Mouse (Mus musculus) embryo, embryonic 10.5 days (tissue): ENCODE results near the gene Fam53b.

Source experiments
- DNase-seq: peaks from one replicate; pipeline ENCODE4 v3.0.0-alpha.2; 2015; ENCODE audit warnings: low spot score

Fam53b gene

DNA sequence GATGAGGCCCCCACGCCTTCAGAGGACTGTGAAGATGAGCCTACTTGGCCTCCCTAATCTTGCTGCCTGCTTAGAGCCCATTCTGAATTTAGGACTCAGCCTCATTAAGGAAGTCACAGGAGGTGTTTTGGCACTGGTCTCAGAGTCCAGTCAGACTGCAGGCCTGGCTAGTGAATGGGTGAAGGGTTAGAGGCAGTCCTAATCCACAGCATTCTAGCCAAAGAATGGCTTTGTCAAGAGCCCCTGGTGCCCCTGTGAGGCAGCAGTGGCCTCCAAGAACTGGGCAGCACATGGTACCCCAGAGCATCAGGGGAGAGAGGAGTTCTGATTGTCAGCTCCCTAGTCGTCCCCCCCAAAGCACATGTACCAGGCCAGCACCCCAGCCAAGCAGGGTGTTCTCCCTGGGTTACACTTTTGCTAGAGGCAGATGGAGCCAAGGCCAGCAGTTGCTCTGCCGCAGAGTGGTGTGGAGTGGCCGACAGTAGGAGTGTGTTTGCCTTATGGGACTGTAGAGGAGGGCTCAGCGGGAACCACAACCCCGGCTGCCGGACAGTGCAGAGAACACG, 109.3 kb downstream of the Fam53b start:
- no peak for DNase-seq

DNA sequence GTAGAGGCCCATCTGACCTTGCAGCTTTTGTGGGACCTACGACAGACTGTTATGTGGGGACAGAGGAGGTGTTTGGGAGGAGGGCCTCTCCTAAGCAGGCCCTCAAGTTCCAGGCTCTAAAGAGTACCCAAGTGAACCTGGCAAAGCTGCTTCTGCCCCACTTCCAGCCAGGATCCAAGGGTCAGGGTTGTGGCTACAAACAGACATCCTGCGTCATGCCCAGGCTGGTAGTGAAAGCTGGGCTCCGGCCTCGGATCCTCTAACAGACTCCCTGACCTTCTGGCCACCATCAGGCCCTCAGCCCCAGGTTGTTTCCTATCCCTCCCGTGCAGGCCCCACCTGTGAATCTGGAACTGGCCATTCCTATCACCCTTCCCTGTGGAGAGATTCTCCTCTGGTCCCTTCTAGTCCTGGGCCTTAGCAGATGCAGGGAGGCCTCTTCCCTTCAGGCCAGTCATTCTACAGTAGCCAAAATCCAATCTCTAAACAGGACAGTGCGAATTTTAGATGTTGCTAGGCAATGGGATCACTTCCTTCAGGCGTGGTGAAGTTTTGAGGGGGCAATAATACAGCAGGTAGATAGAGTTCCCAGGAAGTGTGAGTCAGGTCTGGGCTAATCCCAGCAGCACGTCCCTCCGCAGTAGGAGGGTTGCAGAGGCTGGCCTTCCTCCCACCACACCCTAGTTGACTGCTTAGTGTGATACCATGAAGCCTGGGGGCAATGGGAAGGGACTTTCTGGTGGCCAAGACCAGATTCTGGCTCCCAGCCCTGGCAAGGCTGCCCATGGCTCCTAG, 110.0 kb downstream of the Fam53b start:
- DNase-seq, result no peak

DNA sequence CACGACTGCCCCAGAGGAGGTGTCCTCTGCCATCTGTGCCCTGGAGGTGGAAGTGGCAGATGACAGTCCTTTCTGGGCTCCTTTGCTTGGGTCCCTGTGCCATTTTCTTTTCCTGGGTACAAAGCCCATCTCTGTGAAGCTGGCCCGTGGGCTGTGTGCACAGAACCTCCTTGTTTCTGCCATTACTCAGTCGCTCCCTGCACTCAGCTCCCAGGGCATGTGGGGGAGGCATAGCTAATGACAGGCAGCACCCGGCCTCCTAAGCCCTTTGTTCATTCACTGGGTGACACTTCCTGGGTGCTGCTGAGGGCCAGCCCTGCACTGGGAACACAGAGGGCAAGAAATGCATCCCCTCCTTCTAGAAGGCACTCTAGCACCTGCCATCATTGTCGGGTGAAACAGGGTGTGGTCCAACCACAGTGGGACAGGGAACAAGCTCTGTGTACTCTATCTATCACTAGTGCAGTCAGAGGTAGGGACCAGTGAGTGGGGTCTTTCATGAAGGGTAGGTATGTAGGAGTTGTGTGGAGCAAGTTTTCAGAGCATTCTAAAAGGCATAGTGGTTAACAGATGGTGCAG, 111.1 kb downstream of the Fam53b start:
- no peak for DNase-seq

DNA sequence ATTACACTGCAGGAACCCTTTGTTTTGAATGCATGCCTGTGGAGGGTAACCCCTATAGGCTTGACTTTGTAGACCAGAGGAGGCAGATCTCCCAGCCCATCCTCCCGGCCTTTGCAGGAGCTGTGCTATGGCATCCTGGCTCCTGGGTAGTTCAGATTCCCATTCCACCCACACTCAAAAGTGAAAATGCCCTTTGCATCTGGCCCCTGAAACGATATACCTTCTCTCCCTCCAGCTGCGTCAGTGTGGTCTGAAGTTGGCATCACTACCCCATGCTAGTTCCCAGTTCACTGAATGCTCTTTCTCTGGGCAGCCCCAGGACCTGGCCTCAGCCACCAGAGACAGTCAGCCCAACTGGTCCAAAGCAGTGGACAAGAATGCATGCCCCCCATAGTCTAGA, 111.7 kb downstream of the Fam53b start:
- DNase-seq, result no peak

DNA sequence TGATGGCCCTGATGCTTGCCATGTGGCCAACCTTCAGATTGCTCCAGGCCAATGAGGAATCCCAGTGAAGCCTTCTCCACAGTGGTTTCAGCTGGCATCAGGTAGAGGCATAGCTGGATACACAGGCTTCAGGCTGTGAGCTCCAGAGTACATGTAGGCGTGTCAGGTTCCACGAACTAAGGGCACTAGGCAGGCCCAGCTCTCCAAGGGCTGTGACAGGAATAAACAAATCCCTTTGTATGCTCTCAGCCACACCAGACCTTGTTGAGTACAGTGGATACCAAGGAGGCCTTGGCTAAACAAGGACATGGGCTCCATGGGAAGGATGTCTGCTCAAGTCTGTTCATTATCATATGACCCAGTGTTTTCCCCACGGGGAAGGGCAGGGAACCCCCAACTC, 112.3 kb downstream of the Fam53b start:
- DNase-seq, result no peak

DNA sequence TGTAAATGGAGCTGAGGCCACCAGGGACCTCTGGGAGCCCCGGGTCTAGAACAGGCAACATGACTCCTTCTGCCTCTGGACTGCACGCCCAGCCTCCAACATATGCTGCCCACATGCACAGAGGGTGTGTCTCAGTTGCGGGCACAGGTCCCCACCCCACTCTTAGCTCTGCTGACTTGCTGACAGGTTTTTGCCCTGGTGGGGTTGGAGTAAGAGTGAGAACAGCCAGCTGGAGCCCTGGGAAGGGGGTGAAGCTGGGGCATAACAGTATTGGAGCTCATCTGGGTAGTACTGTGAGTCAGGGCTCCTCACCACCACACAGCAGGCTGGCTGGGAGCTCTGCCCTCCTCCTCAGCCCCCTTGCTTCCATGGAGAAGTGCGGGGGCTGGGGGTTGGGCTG, 113.6 kb downstream of the Fam53b start:
- no peak for DNase-seq

DNA sequence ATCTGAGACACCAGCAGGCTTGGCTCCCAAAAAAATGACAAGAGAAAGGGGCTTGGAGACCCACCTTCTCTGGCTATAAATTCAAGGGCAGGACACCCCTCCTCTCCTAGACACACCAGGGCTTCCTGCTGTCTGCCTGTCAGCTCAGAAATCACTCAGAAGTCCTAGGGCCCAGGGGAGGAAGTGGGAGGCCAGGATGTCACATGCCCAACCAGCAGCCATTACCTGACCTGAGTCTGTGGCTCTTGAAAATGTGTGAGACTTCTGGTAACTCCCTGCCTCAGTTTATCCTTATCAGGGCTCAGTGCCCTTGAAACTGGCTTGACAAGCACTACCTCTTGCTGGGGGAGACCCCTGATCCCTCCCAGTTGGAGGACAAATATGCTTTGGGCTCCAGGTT, 114.0 kb downstream of the Fam53b start:
- DNase-seq, result no peak

DNA sequence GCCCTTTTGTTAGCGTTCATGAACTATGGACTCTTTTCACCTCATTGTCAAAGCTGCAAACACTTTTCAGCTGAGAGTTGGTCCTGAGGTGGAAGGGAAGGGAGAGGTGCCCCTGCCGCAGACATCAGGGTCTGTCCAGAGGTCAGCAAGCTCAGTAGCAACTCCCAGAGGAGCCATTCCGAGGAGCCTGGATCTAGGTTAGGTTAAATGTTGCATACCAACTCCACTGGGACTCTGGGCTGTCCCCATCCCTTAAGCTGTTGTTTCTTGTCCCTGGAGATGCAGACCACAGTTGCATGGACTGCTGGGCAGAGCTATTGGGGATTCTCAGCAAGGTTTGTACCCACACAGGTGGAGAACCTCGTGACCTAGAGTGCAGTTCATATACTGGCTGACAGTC, 114.5 kb downstream of the Fam53b start:
- DNase-seq, result no peak

DNA sequence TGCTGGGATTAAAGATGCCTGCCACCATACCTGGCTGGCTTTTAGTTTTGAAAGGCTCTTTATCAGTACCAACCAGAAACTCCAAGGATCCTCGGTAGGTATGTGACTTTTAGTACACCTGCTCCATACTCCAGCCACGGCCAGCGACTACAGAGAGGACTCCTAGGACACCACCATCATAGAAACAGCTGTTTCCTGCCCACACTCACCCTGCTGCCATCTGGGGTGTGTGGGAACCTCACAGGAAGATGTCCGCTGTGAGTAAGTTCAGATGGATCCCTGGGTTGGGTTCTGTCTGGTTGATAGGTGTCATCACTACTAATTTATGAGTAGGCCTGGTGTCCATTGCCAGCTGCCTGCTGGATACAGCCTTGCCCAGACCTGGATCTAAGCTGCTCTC, 114.9 kb downstream of the Fam53b start:
- no peak for DNase-seq

DNA sequence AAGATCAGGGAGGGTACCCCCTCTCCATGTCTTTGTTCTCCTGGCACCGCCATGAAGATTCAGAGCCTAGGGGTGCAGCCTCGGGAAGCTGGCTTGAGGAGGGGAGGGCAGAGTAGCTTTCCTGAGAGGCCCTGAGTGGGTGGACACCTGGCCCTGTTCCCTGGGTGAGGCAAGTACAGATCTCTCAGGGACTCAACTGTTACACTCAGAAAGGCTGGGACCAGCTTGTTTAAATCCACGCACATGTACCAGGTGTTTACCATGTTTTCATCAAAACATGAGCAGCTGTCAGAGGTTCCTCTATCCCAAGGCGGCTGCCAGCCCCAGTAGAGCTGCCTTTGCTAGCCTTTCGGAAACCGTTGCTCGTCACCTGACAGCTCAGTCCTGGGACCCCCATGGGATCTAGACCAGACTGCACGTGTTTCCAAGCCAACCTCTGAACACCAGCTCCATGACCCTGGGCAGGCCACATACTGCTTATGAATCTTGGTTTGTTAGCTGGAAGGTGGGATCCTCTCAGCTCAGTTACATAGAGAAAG, 116.4 kb downstream of the Fam53b start:
- no peak for DNase-seq

DNA sequence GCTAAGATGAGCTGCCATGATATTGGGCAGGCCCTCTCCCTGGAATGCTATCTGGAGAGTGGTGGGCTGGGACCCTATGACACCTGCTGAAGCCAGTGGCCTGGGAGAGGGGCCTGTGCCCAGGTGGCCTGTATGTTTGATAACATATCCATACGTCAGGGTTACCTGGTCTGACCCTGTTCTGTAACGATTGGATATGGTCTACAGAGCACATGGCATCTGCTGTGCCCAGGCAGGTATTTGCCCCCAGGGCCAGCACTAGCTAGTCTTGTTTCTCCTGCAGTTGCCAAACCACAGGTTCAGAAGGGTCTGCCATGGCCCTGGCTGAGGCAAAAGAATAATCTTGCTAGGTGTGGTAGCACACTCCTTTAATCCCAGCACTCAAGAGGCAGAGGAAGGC, 120.1 kb downstream of the Fam53b start:
- no peak for DNase-seq

DNA sequence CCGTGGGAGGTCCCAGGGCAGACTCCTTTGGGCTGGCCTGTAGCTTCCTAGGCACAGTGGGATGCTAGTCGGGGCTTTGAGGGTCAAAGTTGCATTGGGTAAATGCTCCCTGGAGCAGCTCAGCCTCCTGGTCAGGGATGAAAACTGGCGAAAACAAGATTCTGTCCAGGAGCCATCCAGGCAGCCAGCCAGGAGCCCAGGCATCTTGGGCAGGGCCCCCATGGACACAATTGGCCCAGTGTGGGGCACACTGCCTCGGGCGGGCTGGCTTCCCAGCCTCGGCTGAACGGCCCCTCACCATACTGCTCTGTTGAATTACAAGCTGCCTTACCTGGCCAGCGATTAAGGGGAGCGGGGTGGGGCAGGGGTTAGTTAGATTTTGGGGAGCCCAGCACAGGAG, 121.0 kb downstream of the Fam53b start:
- DNase-seq, result no peak

DNA sequence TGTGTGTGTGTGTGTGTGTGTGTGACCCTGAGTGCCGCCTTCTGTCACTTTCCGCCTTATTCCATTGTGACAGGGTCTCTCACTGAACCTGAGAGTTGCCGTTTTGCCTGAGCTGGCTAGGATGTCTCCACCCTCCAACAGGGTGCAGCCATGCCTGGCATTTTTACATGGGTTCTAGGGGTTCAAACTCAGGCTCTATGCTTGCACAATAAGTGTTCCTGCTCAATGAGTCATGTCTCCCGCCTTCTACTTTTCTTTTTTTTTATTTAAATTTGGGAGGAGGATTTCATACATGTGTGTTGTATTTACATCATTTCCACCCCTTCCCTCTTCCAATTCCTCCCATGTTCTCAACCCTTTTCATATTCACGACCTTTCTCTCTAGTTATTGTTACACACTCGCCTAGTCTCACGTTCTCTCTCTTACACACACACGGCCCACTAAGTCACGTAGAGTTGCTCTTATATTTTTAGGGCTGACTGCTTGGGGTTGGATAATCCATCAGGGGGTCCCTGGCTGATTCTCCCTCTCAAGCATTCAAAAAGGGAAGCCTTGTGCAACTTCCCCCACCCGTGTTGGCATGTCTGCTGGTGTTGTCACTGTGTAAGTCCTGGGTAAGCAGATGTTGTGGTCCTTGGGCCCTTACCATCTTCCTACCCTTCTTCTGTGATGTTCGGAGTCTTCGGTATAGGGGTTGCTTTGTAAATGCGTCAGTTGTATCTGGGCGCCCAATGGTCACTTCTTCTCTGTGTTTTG, 122.8 kb downstream of the Fam53b start:
- no peak for DNase-seq

DNA sequence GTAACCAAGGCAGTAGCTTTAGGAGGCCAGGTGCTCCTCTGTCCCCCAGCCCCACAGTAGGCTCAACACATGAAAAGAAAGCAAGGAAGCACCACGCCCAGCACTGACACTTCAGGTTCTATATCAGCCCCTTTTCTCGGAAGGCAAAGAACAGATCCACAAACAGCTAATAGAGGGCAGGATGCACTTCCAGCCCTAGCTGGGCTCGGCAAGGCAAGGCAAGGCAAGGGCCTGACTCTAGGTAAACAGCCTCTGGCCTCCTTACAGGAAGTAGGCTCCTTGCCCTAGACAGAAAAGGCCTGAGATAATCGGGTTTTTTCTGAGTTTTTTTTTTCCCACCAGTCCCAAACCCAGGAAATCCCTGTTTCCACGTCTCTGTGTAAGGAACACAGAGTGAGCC, 124.0 kb downstream of the Fam53b start:
- DNase-seq, result no peak

DNA sequence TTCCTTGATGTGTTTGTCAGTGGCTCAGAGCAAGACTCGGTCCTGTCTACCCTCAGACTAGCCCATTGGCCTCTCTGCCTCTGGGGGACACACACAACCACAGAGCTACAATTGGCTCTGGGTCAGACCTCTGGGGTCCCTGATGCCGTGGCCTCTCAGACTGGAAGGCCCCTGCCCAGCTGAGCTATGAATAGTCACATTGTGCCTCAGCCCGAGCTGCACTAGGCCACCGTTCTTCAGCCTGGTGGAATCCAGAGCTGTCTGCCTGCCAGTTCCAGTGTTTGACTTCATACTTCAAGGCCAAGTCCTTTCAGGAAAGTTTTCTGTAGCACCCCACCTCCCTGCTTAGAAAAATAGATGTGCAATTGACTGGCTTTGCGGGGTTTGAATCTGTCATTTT, 125.0 kb downstream of the Fam53b start:
- peak; percentile 25 for DNase-seq

DNA sequence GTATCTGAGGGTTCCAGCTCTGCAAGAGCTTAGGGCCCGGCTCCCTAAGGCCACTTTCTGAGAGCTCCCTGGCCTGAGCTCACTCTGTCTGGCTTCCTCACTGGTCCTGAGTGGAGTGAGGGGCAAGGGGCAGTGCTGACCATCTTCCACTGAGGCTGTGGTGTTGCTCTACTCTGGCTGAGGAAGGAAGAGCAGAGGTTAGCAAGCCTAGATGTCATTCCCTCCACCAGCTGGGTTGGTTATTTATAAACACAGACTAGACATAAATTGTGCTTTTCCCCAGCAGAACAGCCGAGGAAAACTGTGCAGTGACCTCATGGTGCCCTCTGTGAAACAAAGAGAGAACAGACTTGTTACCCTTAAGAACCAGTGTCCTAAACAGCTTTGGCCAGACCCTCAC, 125.8 kb downstream of the Fam53b start:
- DNase-seq, result no peak

DNA sequence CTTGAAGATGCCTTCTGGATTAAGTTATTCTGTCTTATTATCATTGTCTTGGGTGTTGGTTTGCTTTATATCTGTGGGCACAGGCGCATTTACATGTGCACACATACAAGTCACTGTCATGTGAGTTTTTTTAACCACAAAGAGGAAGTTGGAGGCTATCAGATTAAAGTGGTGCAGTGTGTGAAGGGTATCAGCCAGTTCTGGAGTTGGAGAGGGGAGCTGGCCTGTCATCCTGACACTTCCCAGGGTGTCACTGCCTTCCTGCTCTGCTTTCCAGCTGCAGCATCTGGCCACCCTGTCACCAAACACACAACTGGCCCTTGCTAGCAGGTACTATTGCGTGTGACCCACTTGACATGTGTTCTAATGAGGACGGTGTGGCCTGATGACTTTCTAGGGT, 127.2 kb downstream of the Fam53b start:
- DNase-seq, result no peak

DNA sequence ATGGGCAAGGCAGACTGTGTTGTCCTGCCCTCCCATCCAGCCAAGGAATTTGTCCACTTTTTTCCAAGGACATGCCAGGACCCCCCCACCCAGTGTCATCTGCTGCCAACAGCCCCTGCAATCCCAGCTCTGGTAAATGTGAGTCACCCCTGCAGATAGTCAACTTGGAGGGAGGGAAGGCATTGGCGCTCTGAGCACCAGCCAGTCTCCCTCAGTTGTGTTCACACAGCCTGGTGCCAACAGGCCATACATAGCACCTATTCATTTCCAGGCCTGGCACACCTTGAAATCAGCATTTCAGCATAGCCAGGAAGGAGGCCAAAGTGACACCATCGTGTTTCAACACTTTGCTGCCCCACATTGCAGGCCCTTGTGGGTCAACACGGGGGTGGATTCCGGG, 129.8 kb downstream of the Fam53b start:
- no peak for DNase-seq

DNA sequence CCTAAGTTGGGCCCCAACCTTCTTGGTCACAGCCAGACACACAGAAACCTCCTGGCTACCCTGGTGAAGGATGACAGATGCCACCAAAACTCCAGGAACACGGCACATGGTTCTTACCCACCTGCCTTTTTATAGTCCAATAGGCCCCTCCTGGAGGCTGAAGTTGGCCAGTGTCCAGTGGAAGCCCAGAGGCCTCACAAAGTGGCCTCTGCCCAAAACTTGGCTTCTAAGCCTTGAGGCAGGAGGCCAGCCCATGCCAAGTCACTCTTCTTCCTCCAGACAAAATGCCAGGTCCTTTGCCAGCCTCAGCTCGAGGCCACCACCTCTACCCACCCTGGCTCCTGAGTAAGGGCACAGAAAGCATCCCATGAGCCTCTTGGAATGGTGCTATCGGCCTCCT, 130.8 kb downstream of the Fam53b start:
- no peak for DNase-seq

DNA sequence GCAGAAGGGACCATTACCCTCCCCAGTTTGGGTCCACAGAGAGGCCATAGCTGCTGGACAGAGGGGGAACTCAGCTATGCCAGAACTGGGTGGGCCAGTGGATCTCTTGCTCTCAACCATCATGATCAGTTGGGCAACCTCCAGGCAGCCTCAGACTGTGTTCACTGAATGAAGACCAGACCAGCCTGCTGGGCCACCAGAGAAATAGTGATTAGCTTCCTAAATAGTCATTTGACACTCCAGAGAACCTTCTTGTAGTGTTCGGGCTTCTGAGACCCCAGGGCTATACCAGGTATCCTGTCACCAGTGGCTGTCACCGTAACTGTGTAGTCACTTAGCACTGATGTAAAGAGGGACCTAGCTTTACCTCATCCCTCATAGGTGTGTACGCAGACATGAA, 131.3 kb downstream of the Fam53b start:
- DNase-seq, result no peak

DNA sequence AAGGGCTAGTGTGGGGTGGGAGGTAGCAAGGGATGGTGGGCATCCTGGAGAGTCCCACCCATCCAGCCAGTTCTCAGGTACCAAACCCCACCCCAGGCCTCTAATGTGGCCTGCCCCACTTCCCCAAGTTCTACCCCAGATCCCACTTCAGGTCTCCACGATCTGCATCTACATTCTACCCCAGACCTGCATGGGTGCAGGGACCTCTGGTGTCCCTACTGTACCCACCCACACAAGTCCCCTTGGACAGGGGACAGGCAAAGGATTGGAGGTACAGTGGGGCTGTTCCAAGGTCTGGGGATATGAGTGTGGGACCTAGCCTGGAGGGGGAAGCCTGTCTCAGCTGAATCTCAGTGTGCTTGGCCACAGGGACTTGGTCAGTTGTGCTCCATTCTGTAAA, 131.9 kb downstream of the Fam53b start:
- no peak for DNase-seq

DNA sequence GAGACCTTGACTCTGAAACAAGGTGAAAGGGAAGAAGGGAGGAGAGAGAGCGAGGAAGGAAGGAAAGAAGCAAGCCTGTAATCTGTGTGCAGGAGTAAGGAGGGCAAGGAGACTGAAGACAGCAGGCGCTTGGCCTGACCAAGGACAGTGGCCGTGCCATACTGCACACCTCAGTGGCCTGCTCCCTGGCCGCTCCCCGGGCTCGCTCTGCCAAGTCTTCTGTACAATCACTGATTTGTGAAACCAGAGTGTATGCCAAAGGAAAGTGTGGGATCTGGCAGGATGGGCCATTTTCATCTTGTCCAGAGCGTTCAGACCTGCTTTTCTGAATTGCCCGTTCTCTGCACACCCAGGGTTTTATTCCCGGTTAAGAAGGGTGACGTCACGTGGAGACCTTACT, 132.4 kb downstream of the Fam53b start:
- no peak for DNase-seq

DNA sequence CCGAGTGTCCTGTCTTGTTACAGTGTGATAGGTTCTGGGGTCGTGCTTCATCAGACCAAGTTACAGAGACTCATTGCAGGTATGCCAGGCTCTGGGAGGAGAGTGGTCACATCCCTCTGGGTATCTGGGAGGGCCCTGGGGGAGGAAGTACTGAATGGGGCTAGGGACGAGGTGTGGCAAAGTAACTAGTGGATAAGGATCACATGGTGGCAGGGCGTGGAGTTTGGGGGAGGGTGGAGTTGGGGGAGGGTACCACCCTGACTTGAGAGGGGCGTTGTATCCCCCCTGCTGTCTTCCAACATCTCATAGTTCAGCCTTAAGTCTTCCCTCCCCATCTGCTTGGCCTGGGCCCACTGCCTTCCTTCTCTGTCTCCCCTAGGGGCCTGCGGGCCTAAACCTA, 134.1 kb downstream of the Fam53b start:
- DNase-seq, result no peak
